Mouse (Mus musculus): ENCODE measurements around the gene 1700025C18Rik. TPM values are rescaled to one million over a fixed set of nuclear protein-coding genes. Genes with fewer than 3 reads are reported as not detected.
A peak's percentile ranks its signal among the peaks of the same experiment; 100 is the strongest.

Gene 1700025C18Rik
- polyA plus RNA-seq, 1 experiment from 2014 or later: not detected

GRCm38 (mm10) chr2:165035058-165035431 is 55.5 kb downstream of the 1700025C18Rik start:
- peaks cover 29% of the 10 kb centered on the region for H3K4me1 ChIP-seq (replicated peaks)
- WGBS (ENCODE audit: insufficient replicate concordance): 52% methylated on average over 5 of the region's 5 CpGs
- ATAC-seq (ENCODE audit: insufficient read depth): no peak

GRCm38 (mm10) chr2:165034131-165035057 is 56.2 kb downstream of the 1700025C18Rik start, which contains the start of gene Ncoa5:
Gene Ncoa5 (minus strand): TSS chr2:165034867.
- no peaks in the 10 kb centered on the region for H3K36me3 ChIP-seq (replicated peaks)
- 0 out of 2 replicates have a peak, but pooled peaks cover 12% of the 10 kb centered on the region for H3K27me3 ChIP-seq
- no peaks in the 10 kb centered on the region for H3K9me3 ChIP-seq (replicated peaks)
- peak within 1 kb of the TSS; percentile 58 for H3K27ac ChIP-seq (replicated peaks)
- peak within 1 kb of the TSS; percentile 91 for H3K4me3 ChIP-seq (replicated peaks)
- under 1% methylated on average over 104 of the region's 111 CpGs for WGBS (ENCODE audit: insufficient replicate concordance)
- peaks cover 29% of the 10 kb centered on the region for H3K4me1 ChIP-seq (replicated peaks)
- H3K4me2 ChIP-seq: peak within 1 kb of the TSS; percentile 86
- peak within 1 kb of the TSS; percentile 86 for H3K9ac ChIP-seq
- ATAC-seq (ENCODE audit: insufficient read depth): peak; percentile 93

More at GRCm38 (mm10) chr2:165035058-165035431, 55.5 kb downstream of the 1700025C18Rik start:
- 0 out of 2 replicates have a peak, but pooled peaks cover 12% of the 10 kb centered on the region for H3K27me3 ChIP-seq
- H3K36me3 ChIP-seq (replicated peaks): no peaks in the 10 kb centered on the region
- H3K4me2 ChIP-seq: peak overlapping the region; percentile 86
- no peaks in the 10 kb centered on the region for H3K9me3 ChIP-seq (replicated peaks)
- no peak overlapping the region for H3K27ac ChIP-seq (replicated peaks)
- no peak overlapping the region for H3K9ac ChIP-seq
- H3K4me3 ChIP-seq (replicated peaks): peak overlapping the region; percentile 91

- Histone ChIP-seq H3K4me3 (replicated peaks) (peak overlapping the region; percentile 91), H3K27me3 (0 out of 2 replicates have a peak, but pooled peaks cover 1% of the 10 kb centered on the region), H3K27ac (replicated peaks) (no peak overlapping the region), H3K4me1 (replicated peaks) (peaks cover 29% of the 10 kb centered on the region), H3K36me3 (replicated peaks) (no peaks in the 10 kb centered on the region), H3K9me3 (replicated peaks) (no peaks in the 10 kb centered on the region), H3K9ac (peak overlapping the region; percentile 86; the same call in 1 of the 2 replicates), H3K4me2 (peak overlapping the region; percentile 86)
- WGBS (ENCODE audit: insufficient replicate concordance): 56% methylated on average over 6 of the region's 6 CpGs
- no peak for ATAC-seq (ENCODE audit: insufficient read depth)
These were observed 57.2 kb downstream of the 1700025C18Rik start for GRCm38 (mm10) chr2:165033306-165033705.

GRCm38 (mm10) chr2:165032533-165032932 is 58.0 kb downstream of the 1700025C18Rik start:
- no peak for ATAC-seq (ENCODE audit: insufficient read depth)
- WGBS (ENCODE audit: insufficient replicate concordance): 68% methylated on average over 3 of the region's 3 CpGs
- no peaks in the 10 kb centered on the region for H3K9me3 ChIP-seq (replicated peaks)

More at GRCm38 (mm10) chr2:165032533-165032932, 58.0 kb downstream of the 1700025C18Rik start:
- no peak overlapping the region for H3K4me3 ChIP-seq (replicated peaks)
- no peak overlapping the region for H3K4me2 ChIP-seq
- no peak overlapping the region for H3K9ac ChIP-seq
- no peaks in the 10 kb centered on the region for H3K27me3 ChIP-seq
- no peaks in the 10 kb centered on the region for H3K36me3 ChIP-seq (replicated peaks)
- no peak overlapping the region for H3K27ac ChIP-seq (replicated peaks)
- H3K4me1 ChIP-seq (replicated peaks): peaks cover 29% of the 10 kb centered on the region

Other genes starting within 250 kb of the 1700025C18Rik start
- 17.8 and 23.5 TPM in 2 replicates for gene Pltp, start 233.0 kb downstream of the 1700025C18Rik start, polyA plus RNA-seq (2015; fragmentation: Nextera tagmentation; extraction: Ambion mirVana)
- gene Pcif1, start 211.4 kb downstream of the 1700025C18Rik start, polyA plus RNA-seq (2015; fragmentation: Nextera tagmentation; extraction: Ambion mirVana): 38.3 and 40.7 TPM in 2 replicates
- 5.9 and 6.9 TPM in 2 replicates for gene Zfp335, start 179.0 kb downstream of the 1700025C18Rik start, polyA plus RNA-seq (2015; fragmentation: Nextera tagmentation; extraction: Ambion mirVana)
- gene Mmp9, start 150.0 kb downstream of the 1700025C18Rik start, polyA plus RNA-seq (2015; fragmentation: Nextera tagmentation; extraction: Ambion mirVana): 5.9 and 10.2 TPM in 2 replicates
- 0.26 and 0.37 TPM in 2 replicates for gene Slc12a5, start 129.9 kb downstream of the 1700025C18Rik start, polyA plus RNA-seq (2015; fragmentation: Nextera tagmentation; extraction: Ambion mirVana)
- gene Ncoa5, start 55.9 kb downstream of the 1700025C18Rik start, polyA plus RNA-seq (2015; fragmentation: Nextera tagmentation; extraction: Ambion mirVana): 14.2 and 14.5 TPM in 2 replicates
- 2.8 and 3.5 TPM in 2 replicates for gene Cd40, start 35.1 kb downstream of the 1700025C18Rik start, polyA plus RNA-seq (2015; fragmentation: Nextera tagmentation; extraction: Ambion mirVana)
- not detected in 2 replicates for gene Cdh22, start 144.1 kb upstream of the 1700025C18Rik start, polyA plus RNA-seq (2015; fragmentation: Nextera tagmentation; extraction: Ambion mirVana)
- 39.1 and 47.7 TPM in 2 replicates for gene Slc35c2, start 197.1 kb upstream of the 1700025C18Rik start, polyA plus RNA-seq (2015; fragmentation: Nextera tagmentation; extraction: Ambion mirVana)
- gene Elmo2, start 235.7 kb upstream of the 1700025C18Rik start, polyA plus RNA-seq (2015; fragmentation: Nextera tagmentation; extraction: Ambion mirVana): 16.6 and 17.1 TPM in 2 replicates